Mouse (Mus musculus) spleen, postnatal 10 days (tissue): ENCODE measurements around the gene Tent4a.

Experiments used
- DNase-seq, 2 experiments: peaks; one replicate each; pipeline ENCODE4 v3.0.0; 2021 to 2022; ENCODE audit warnings: low spot score in 2 of 2

Gene Tent4a

DNA sequence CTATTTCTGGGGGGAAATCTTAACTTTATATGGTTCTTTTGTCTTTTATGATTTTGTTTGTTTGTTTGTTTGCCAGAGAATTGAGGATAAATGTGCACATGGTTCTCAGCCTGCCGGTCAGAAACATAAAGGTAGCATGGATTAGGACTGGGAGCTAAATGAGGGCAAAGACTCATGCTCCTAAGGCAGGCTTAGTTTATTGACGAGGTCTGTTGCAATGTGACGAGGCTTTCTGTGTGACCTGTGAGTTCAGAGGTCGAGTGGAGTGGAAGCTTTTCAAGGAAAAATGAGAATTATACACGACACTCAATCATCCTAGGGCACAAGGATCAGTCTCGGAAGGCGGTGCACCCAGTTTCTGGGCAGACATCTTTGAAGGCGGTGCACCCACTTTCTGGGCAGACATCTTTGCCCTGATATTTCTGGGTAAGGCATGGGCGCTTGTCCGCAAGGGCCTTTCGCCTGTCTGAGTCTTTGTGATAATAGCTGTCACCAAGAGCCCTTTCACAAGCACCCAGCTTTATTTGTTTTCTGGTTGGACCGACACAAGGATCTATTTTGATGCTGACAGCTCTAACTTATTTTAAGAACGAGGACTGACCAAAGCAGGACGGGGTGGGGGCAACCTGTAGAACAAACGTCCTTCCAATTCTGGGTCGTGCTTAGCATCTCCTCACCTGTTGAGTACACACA lies 13.2 kb upstream of the Tent4a start:
- DNase-seq: no peak

DNA sequence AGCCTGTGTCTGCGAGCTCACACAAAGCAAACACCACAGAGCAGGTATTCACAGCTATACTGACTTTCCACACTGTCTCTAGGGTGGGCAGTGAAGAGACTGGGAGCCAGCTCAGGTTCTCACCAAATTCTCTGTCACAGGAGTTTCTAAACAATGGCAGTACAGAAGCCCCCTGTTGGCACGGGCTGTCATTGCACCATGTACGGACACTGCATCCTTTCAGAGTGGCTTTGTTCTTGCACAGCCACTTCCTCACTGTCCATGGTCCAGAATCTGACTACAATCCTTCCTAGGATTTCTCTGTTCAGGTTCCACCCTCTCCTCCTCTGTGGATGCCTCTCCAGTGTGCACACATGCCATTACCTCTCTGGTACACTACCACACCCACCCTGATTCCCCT lies 10.6 kb upstream of the Tent4a start:
- DNase-seq: peak in 1 of 2 experiments; percentile 70

DNA sequence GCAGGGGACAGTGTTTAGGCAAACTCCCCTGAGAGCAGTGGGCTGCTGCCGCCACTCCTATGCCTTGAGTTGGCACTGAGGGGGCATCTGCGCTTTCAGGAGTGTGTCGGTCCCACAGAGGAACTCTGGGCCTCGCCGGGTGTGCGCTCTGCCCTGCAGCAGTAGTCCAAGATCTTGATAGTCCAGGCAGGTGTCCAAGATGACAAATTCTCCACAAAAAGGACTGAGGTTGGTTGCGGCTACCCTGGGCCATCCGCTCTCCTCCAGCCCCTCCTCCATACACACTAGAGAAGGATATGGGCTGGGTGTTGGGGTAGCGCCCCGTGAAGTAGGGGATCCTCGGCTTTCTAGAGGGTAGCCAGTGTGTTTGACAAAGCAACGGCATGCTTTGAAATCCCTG lies 9.2 kb upstream of the Tent4a start:
- no peak for DNase-seq

GRCm38 (mm10) chr13:69542571-69543352 lies 8.3 kb upstream of the Tent4a start:
- DNase-seq: no peak

GRCm38 (mm10) chr13:69541776-69542175 lies 7.4 kb upstream of the Tent4a start:
- DNase-seq: no peak

DNA sequence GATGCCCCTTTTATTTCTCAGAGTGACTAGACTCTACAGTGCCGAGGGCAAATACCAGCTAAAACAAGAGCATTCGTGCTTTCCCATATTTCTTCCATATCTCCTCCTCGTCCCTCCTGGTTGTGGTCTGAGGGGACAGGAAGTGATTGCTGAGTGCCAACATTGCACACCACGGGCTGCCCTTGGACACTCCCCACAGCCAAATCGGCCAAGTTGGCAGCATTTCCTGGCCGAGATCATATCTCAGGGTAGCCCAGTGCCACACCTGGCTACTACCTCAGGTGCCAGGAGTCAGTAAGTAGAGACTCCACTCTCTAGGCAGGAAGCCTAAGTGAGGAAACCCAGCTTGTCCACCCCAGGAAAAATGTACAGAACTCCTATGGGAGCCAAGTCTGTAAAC lies 6.8 kb upstream of the Tent4a start:
- no peak for DNase-seq

GRCm38 (mm10) chr13:69538327-69538726 lies 3.9 kb upstream of the Tent4a start:
- peak in 1 of 2 experiments; percentile 38 for DNase-seq

DNA sequence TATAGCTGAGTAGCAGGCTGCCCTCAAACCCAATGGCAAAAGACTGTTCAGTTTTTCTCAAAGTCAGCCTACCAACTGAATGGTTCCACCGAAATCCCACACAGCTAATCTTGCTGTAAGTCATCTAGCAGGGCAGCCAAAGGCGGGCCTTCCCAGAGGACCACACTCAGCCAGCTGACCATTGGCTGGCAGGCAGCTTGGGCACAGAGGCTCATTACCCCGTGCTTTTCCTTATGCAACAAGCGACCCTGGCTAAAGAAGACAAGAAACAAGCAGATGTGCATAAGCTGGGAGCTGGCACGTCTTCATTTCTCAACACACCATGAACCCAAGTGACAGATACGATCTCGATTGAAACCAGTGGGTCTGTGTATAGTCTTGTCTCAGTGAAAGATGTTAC lies 2.9 kb upstream of the Tent4a start:
- no peak for DNase-seq

GRCm38 (mm10) chr13:69536021-69536420 lies 1.6 kb upstream of the Tent4a start:
- peak in 1 of 2 experiments; percentile 10 for DNase-seq

GRCm38 (mm10) chr13:69534654-69535551 lies 486 bp upstream of the Tent4a start:
- DNase-seq: peak; percentile 94 to 98

- peak; percentile 69 to 86 for DNase-seq
Observed at GRCm38 (mm10) chr13:69533405-69534333, 748 bp downstream of the Tent4a start, which contains the start of gene Nsun2. Nsun2 (plus strand) TSS chr13:69533746.

- peak in 1 of 2 experiments; percentile 9 for DNase-seq
Observed at GRCm38 (mm10) chr13:69532893-69533404, 1.5 kb downstream of the Tent4a start.

DNA sequence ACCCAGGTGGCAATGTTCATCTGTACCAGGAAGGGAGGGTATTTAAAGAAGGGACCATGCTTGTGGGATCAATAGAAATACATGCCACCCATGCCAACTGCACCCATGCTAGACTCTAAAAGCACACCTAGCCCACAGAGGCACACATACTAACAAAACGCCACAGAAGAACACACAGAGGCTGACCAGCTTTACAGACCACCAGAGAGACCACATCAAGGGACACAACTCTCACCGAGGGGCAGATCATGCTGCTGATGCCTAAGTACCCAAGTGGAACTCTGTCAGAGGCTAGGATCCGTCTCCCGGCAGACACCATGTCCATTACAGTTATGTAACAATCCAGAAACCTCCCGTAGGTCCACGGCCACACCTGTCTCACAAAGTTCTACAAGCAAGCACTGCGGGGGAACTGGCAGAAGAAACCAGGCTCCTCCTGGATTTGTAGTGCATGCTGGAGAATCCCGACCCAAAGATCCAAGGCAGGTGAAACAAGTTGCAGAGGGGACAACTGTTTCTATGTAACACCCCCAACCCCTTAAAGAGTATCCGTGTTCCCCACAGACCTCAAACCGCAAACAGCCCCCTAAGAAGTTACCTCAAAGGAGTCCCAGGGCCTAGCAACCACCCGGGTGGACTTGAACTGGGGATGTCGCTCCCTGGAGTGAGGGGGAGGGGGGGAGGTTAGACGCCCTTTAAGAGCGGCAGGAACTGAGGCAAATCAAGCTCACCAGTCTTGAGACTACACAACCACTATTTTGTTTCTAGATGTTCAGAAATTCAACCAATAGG lies 2.1 kb downstream of the Tent4a start:
- peak in 1 of 2 experiments; percentile 37 for DNase-seq

DNA sequence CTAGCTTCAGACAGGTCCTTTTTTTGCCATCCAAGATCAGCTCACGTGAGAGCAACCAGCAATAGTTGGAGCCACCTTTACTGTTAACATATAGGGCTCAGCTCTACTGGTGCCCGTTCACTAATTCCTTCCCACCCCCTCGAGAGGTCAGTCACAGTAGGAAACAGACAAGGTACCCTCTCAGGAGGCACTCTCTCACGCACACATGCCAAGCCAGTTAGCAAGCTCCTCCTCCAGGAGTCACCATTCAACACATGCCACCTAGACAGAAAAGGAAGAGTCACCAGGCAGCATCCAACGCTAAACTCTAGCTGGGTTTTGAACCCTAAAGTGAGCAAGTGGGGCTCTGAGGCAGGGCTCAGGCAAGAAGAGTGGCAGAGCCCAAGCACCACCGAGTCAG lies 3.0 kb downstream of the Tent4a start:
- no peak for DNase-seq

DNA sequence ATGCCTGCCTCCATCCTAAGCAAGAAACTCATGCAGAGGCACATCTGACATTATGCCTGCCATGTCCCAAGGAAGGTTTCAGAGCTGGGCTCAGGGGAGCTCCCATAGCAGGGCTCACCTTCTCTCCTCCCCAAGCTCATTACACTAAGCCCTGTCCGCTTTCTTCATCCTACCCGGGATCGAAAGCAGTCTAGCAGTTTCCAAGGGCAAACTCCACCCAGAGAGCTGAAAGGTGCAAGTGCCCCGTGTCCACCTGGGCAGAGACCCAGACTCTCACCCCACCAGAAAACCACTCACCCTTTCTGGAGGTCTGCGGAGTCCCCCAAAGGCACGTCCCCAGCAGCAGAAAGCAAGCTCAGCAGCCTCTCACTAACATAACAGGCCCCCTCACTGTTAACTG lies 3.5 kb downstream of the Tent4a start:
- DNase-seq: no peak

- no peak for DNase-seq
Observed at GRCm38 (mm10) chr13:69530156-69530555, 4.3 kb downstream of the Tent4a start.

DNA sequence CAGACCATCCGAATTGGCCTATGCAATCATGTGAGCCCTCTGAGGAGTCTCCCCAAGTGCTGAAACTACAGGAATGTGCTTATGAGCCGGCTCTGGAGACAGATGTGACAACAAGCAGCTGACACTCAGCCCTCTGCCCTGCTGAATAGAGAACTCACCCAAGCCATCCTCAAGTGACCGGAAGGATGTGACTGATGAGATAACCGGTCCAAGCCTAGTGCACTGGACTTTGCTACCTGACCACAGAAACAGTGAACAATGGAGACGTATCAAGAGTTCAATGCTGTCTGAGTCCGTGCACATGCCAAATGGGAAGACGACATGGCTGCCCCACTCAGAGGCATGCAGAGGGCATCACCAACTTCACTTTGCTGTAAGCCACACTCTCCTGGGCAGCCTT lies 5.9 kb downstream of the Tent4a start:
- DNase-seq: no peak

- no peak for DNase-seq
Observed at GRCm38 (mm10) chr13:69525867-69526266, 8.6 kb downstream of the Tent4a start.

- DNase-seq: no peak
Observed at GRCm38 (mm10) chr13:69524158-69524530, 10.3 kb downstream of the Tent4a start.
